Mouse (Mus musculus): ENCODE results near the gene Lin52.

- TF ChIP-seq POLR2A (IDR thresholded peaks at IDR 0.05; ENCODE audit: borderline replicate concordance, extremely low read depth, insufficient read depth, insufficient read length, poor library complexity, severe bottlenecking): no peak
- no peak for TF ChIP-seq CTCF (IDR thresholded peaks at IDR 0.05; ENCODE audit: borderline replicate concordance, extremely low read depth, insufficient read depth, insufficient read length)
Observed at GRCm38 (mm10) chr12:84482778-84483585, 31.8 kb downstream of the Lin52 start.
